Mouse (Mus musculus) MEL (cell line): ENCODE results near the gene Rora. TPM values are rescaled to one million over a fixed set of nuclear protein-coding genes. Genes with fewer than 3 reads are reported as not detected.

ENCODE experiments used
- DNase-seq: peaks from one replicate; pipeline ENCODE4 v3.0.0; 2011; ENCODE audit warnings: low read depth, low spot score
- H3K27ac ChIP-seq: 2 replicates; pipeline ENCODE4 v1.5.1; 2012; ENCODE audit warnings: low read depth, mild to moderate bottlenecking, control low read depth, low read length, moderate library complexity; ENCODE audit not compliant: control insufficient read depth
- H3K27me3 ChIP-seq, 2 experiments: fragments of 150-350 bp in 1 of 2; sonication (generic) in 1 of 2; 2 replicates each; pipeline ENCODE4 v1.6.1; 2012; ENCODE audit warnings: low read length in 2 of 2, mild to moderate bottlenecking in 2 of 2, improper control_type of control experiment in 1 of 2, moderate library complexity in 1 of 2; ENCODE audit not compliant: insufficient read depth in 2 of 2, control insufficient read depth in 1 of 2
- H3K36me3 ChIP-seq, 2 experiments: 2 replicates each; pipeline ENCODE4 v1.6.1; 2012 to 2014; ENCODE audit warnings: low read length in 2 of 2, improper control_type of control experiment in 1 of 2, inconsistent platforms in 1 of 2, mild to moderate bottlenecking in 1 of 2; ENCODE audit not compliant: insufficient read depth in 2 of 2, control insufficient read depth in 1 of 2
- H3K4me1 ChIP-seq, 2 experiments: fragments of 150-350 bp in 1 of 2; sonication (generic) in 1 of 2; 2 replicates each; pipeline ENCODE4 v1.6.1; 2012; ENCODE audit warnings: low read length in 2 of 2, improper control_type of control experiment in 1 of 2, mild to moderate bottlenecking in 1 of 2; ENCODE audit not compliant: insufficient read depth in 2 of 2, control insufficient read depth in 1 of 2
- H3K4me3 ChIP-seq, 2 experiments: fragments of 150-350 bp in 1 of 2; sonication (generic) in 1 of 2; 2 replicates each; pipeline ENCODE4 v1.5.1; 2012; ENCODE audit warnings: low read depth in 2 of 2, low read length in 2 of 2, mild to moderate bottlenecking in 2 of 2, moderate library complexity in 2 of 2, control low read depth in 1 of 2, improper control_type of control experiment in 1 of 2; ENCODE audit not compliant: control insufficient read depth in 1 of 2, insufficient read depth in 1 of 2
- H3K79me2 ChIP-seq: 2 replicates; pipeline ENCODE4 v1.6.1; 2012; ENCODE audit warnings: mild to moderate bottlenecking, low read length, moderate library complexity; ENCODE audit not compliant: control insufficient read depth, poor library complexity, insufficient read depth
- H3K9ac ChIP-seq: 2 replicates; pipeline ENCODE4 v1.6.1; 2012; ENCODE audit warnings: low read depth, mild to moderate bottlenecking, control low read depth, low read length, moderate library complexity; ENCODE audit not compliant: control insufficient read depth, poor library complexity, severe bottlenecking
- H3K9me3 ChIP-seq: fragments of 150-350 bp; sonication (generic); replicated peaks from 2 replicates; pipeline ENCODE4 v1.6.1; 2012; ENCODE audit warnings: mild to moderate bottlenecking, low read length, improper control_type of control experiment, moderate library complexity; ENCODE audit not compliant: insufficient read depth
- BHLHE40 ChIP-seq: IDR thresholded peaks from 2 replicates; pipeline ENCODE4 v1.6.1; 2012; ENCODE audit warnings: low read depth, mild to moderate bottlenecking, inconsistent platforms, low read length, improper control_type of control experiment, borderline replicate concordance
- CHD1 ChIP-seq: IDR thresholded peaks from 2 replicates; pipeline ENCODE4 v1.6.1; 2012; ENCODE audit warnings: low read depth, mild to moderate bottlenecking, inconsistent platforms, low read length, improper control_type of control experiment
- E2F4 ChIP-seq: IDR thresholded peaks from 2 replicates; pipeline ENCODE4 v1.6.1; 2011; ENCODE audit warnings: low read depth, low read length, improper control_type of control experiment, borderline replicate concordance
- GATA1 ChIP-seq: IDR thresholded peaks from 2 replicates; pipeline ENCODE4 v1.6.1; 2011; ENCODE audit warnings: low read depth, low read length, improper control_type of control experiment
- HCFC1 ChIP-seq: IDR thresholded peaks from 2 replicates; pipeline ENCODE4 v1.6.1; 2012; ENCODE audit warnings: low read depth, mild to moderate bottlenecking, inconsistent platforms, low read length, improper control_type of control experiment, moderate library complexity
- JUND ChIP-seq: IDR thresholded peaks from 2 replicates; pipeline ENCODE4 v1.6.1; 2011; ENCODE audit warnings: low read depth, mild to moderate bottlenecking, improper control_type of control experiment, low read length
- MAX ChIP-seq: IDR thresholded peaks from 2 replicates; pipeline ENCODE4 v1.6.1; 2011; ENCODE audit warnings: low read length, improper control_type of control experiment
- MAZ ChIP-seq: IDR thresholded peaks from 2 replicates; pipeline ENCODE4 v1.6.1; 2012; ENCODE audit warnings: low read depth, mild to moderate bottlenecking, inconsistent platforms, low read length, improper control_type of control experiment
- MEF2A ChIP-seq: IDR thresholded peaks from 2 replicates; pipeline ENCODE4 v1.6.1; 2014; ENCODE audit warnings: low read depth, mild to moderate bottlenecking, inconsistent platforms, low read length, improper control_type of control experiment; ENCODE audit not compliant: poor library complexity, insufficient replicate concordance, severe bottlenecking; ENCODE audit errors: extremely low read depth
- NELFE ChIP-seq: IDR thresholded peaks from 2 replicates; pipeline ENCODE4 v1.6.1; 2011; ENCODE audit warnings: low read depth, low read length, improper control_type of control experiment
- NRF1 ChIP-seq: IDR thresholded peaks from 2 replicates; pipeline ENCODE4 v1.6.1; 2014; ENCODE audit warnings: low read depth, mild to moderate bottlenecking, inconsistent platforms, low read length, improper control_type of control experiment, moderate library complexity; ENCODE audit not compliant: poor library complexity, insufficient read depth, severe bottlenecking
- POLR2AphosphoS5 ChIP-seq: IDR thresholded peaks from 2 replicates; pipeline ENCODE4 v1.6.1; 2012; ENCODE audit warnings: low read depth, borderline replicate concordance, mild to moderate bottlenecking, inconsistent platforms, low read length, moderate library complexity, mixed read lengths
- RCOR1 ChIP-seq: IDR thresholded peaks from 2 replicates; pipeline ENCODE4 v1.6.1; 2012; ENCODE audit warnings: low read depth, mild to moderate bottlenecking, inconsistent platforms, low read length, improper control_type of control experiment
- SIN3A ChIP-seq: IDR thresholded peaks from 2 replicates; pipeline ENCODE4 v1.6.1; 2012; ENCODE audit warnings: low read length, improper control_type of control experiment, inconsistent platforms
- TBP ChIP-seq: IDR thresholded peaks from 2 replicates; pipeline ENCODE4 v1.8.0; 2011; ENCODE audit warnings: low read depth, low read length, improper control_type of control experiment
- USF2 ChIP-seq, 2 experiments: IDR thresholded peaks; 2 replicates each; pipeline ENCODE4 v1.6.1; 2011 to 2012; ENCODE audit warnings: improper control_type of control experiment in 2 of 2, low read length in 2 of 2, borderline replicate concordance in 1 of 2, inconsistent platforms in 1 of 2, low read depth in 1 of 2, mild to moderate bottlenecking in 1 of 2; ENCODE audit not compliant: insufficient read depth in 1 of 2
- ZC3H11A ChIP-seq: IDR thresholded peaks from 2 replicates; pipeline ENCODE4 v1.6.1; 2012; ENCODE audit warnings: low read depth, mild to moderate bottlenecking, inconsistent platforms, low read length, improper control_type of control experiment
- ZNF384 ChIP-seq: IDR thresholded peaks from 2 replicates; pipeline ENCODE4 v1.6.1; 2012; ENCODE audit warnings: low read depth, mild to moderate bottlenecking, inconsistent platforms, low read length, improper control_type of control experiment
- polyA plus RNA-seq, 2 experiments: library from polyadenylated mRNA; stranded (reverse) in 1 of 2; unstranded in 1 of 2; fragments of >175 nt in 1 of 2; fragments of >200 nt in 1 of 2; gene quantifications; 2 replicates each; pipeline versions ENCODE4 v1.2.1 to v1.2.4; 2012; ENCODE audit warnings: low replicate concordance in 2 of 2, low read depth in 1 of 2; ENCODE audit not compliant: insufficient read length in 2 of 2, insufficient read depth in 1 of 2, missing spikeins in 1 of 2
- total RNA-seq: library from RNA; depleted of rRNA; stranded (reverse); fragments of 300-350 nt; gene quantifications from 2 replicates; pipeline ENCODE4 v1.2.3, GENCODE M21; 2012

Rora gene
- total and polyA plus RNA-seq, 3 experiments: not detected

- H3K27me3 ChIP-seq: no peaks in the 10 kb centered on the region
- no peak overlapping the region for H3K27ac ChIP-seq
- TF ChIP-seq ZC3H11A (no peak), TBP (no peak), NELFE (no peak), GATA1 (no peak), POLR2AphosphoS5 (no peak), USF2 (IDR thresholded peaks at IDR 0.05; ENCODE audit: borderline replicate concordance in 1 of 2, insufficient read depth in 1 of 2, low read depth in 1 of 2, low read length in 2 of 2) (no peak), MAX (no peak), E2F4 (no peak), CHD1 (no peak), MEF2A (no peak), BHLHE40 (no peak), NRF1 (no peak), ZNF384 (no peak), RCOR1 (no peak), SIN3A (no peak), MAZ (no peak), HCFC1 (no peak)
- H3K36me3 ChIP-seq: no peaks in the 10 kb centered on the region
- no peaks in the 10 kb centered on the region for H3K79me2 ChIP-seq
- H3K4me1 ChIP-seq: no peaks in the 10 kb centered on the region
- H3K4me3 ChIP-seq: no peak overlapping the region
- DNase-seq: no peak
- no peaks in the 10 kb centered on the region for H3K9me3 ChIP-seq
- H3K9ac ChIP-seq: no peak overlapping the region
These were observed 199.3 kb downstream of the Rora start for GRCm38 (mm10) chr9:68852934-68853333.

DNA sequence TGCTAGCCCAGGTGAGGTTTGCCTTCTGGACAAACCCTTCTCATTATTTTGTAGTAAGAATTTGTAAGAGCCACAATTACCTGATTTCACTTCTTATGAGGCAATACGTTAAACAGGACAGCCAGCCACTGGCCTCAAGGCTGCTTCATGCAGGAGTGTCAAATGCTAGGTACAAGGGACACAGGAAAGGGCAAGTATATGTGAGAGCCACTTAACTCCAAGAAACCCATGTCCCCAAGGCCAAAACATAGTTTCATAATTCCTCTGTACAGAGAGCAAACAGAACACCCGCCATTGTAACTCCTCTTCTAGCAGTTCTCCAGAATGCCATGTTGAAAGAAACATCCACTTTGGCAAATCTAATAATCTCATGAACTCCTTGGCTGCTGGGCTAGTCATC is 205.9 kb downstream of the Rora start:
- H3K79me2 ChIP-seq: no peaks in the 10 kb centered on the region
- H3K36me3 ChIP-seq: no peaks in the 10 kb centered on the region
- no peaks in the 10 kb centered on the region for H3K9me3 ChIP-seq
- TF ChIP-seq MEF2A (no peak), JUND (no peak)
- H3K4me1 ChIP-seq: no peaks in the 10 kb centered on the region
- no peak overlapping the region for H3K4me3 ChIP-seq
- H3K27me3 ChIP-seq: no peaks in the 10 kb centered on the region
- no peak for DNase-seq
- H3K27ac ChIP-seq: no peak overlapping the region
- no peak overlapping the region for H3K9ac ChIP-seq
